Mouse (Mus musculus) lung, embryonic 14.5 days (tissue): ENCODE measurements around the gene Olfr315. TPM values are rescaled to one million over a fixed set of nuclear protein-coding genes. Genes with fewer than 3 reads are reported as not detected.
A peak's percentile ranks its signal among the peaks of the same experiment; 100 is the strongest.
"Not testable (repeated sequence)": the region's sequence is repeated elsewhere in the genome, so short reads cannot be mapped to it uniquely, and the experiment has no call there.

Source experiments
- ATAC-seq: fragments of 200-750 bp; cut with Nextera tagmentation; 2 replicates; pipeline ENCODE4 v1.8.0; 2017; ENCODE audit warnings: mild to moderate bottlenecking, moderate TSS enrichment, moderate library complexity; ENCODE audit not compliant: insufficient read depth
- DNase-seq: peaks from one replicate; pipeline ENCODE4 v3.0.0-alpha.2; 2015
- H3K27ac ChIP-seq: fragments of 300-500 bp; sonication (generic); 2 replicates; pipeline ENCODE4 v1.5.1; 2014; ENCODE audit warnings: low read depth, mild to moderate bottlenecking, moderate library complexity
- H3K27me3 ChIP-seq: fragments of 300-500 bp; sonication (generic); 2 replicates; pipeline ENCODE4 v1.6.1; 2014; ENCODE audit warnings: low read length, control low read depth; ENCODE audit not compliant: insufficient read depth
- H3K36me3 ChIP-seq: fragments of 300-500 bp; sonication (generic); 2 replicates; pipeline ENCODE4 v1.6.1; 2014; ENCODE audit warnings: control low read depth; ENCODE audit not compliant: insufficient read depth
- H3K4me1 ChIP-seq: fragments of 300-500 bp; sonication (generic); 2 replicates; pipeline ENCODE4 v1.6.1; 2014; ENCODE audit warnings: antibody characterized with exemption, control low read depth; ENCODE audit not compliant: insufficient read depth
- H3K4me2 ChIP-seq: fragments of 300-500 bp; sonication (generic); 2 replicates; pipeline ENCODE4 v1.6.1; 2014; ENCODE audit warnings: mild to moderate bottlenecking
- H3K4me3 ChIP-seq: fragments of 300-500 bp; sonication (generic); 2 replicates; pipeline ENCODE4 v1.5.1; 2014; ENCODE audit warnings: low read depth, low read length
- H3K9ac ChIP-seq: fragments of 300-500 bp; sonication (generic); 2 replicates; pipeline ENCODE4 v1.6.1; 2014
- H3K9me3 ChIP-seq: fragments of 300-500 bp; sonication (generic); 2 replicates; pipeline ENCODE4 v1.6.1; 2016; ENCODE audit warnings: low read depth, low read length, control low read depth
- CTCF ChIP-seq: IDR thresholded peaks from 2 replicates; pipeline ENCODE4 v1.5.1; 2016; ENCODE audit warnings: antibody characterized with exemption, low read depth
- WGBS: fragments of 180-500 bp; shearing (Covaris S2); extraction: QIAGEN DNeasy Blood & Tissue Kit; methylation state at CpG from one replicate; pipeline ENCODE4 v1.1.7; 2014; 5-methylcytosine and 5-hydroxymethylcytosine counted together
- polyA plus RNA-seq: library from polyadenylated mRNA; unstranded; fragments of >200 nt; fragmentation: Nextera tagmentation; extraction: Ambion mirVana; gene quantifications from 2 replicates; pipeline ENCODE4 v1.2.1, GENCODE M21; 2014

The Olfr315 gene
- polyA plus RNA-seq: not detected in 2 replicates

DNA sequence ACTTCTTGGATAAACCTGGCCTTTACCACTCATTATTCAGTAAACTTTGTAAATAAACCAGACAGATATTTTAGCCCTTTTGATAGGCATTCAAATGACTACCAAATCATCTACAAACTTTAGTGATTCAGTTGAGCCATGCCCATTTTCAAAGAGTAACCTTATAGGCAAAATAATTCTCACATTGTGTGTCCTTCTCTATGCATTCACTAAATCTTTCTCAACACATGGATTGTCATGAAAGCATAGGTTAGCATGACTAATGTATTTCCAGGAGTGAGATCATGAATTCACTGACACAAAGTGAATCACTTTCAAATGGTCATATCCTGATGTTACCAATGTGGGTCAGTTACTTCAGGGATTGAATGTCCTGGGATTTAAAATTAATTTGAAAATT lies at the start of gene Olfr315:
Gene Olfr315 (plus strand): TSS at position 301 of the 400 bp plus-strand sequence.
- TF ChIP-seq CTCF: no peak
- Histone ChIP-seq H3K4me2 (no peak within 1 kb of the TSS), H3K9me3 (no peaks in the 10 kb centered on the region), H3K27me3 (no peaks in the 10 kb centered on the region), H3K4me1 (no peaks in the 10 kb centered on the region), H3K27ac (no peak within 1 kb of the TSS), H3K36me3 (no peaks in the 10 kb centered on the region), H3K4me3 (no peak within 1 kb of the TSS), H3K9ac (no peak within 1 kb of the TSS)
- ATAC-seq: no peak
- DNase-seq: no peak

DNA sequence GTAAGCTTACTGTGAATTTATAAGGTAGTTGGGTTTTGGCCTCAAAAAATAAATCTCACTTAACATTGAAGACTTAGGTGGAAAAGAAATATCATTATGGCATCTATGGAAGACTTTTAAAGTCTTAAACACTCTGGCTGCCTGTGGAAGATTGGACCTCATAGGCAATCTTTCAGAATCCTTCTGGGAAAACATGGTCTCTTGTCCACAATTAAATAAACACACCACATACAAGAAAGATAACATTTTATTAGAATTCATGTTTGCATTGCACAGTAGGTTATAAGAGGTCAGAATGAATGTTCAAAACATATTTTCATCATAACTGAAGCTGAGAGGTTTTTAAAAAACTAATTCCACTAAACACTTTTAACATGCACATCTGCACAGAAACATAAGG lies 49.1 kb upstream of the Olfr315 start, which contains the start of gene Olfr318:
Gene Olfr318 (minus strand): TSS at position 101 of the 400 bp plus-strand sequence.
- H3K9me3 ChIP-seq: no peaks in the 10 kb centered on the region
- TF ChIP-seq CTCF: no peak
- no peak within 1 kb of the TSS for H3K4me3 ChIP-seq
- H3K4me1 ChIP-seq: no peaks in the 10 kb centered on the region
- ATAC-seq (no peak), DNase-seq (no peak)
- no peak within 1 kb of the TSS for H3K9ac ChIP-seq
- H3K4me2 ChIP-seq: no peak within 1 kb of the TSS
- no peak within 1 kb of the TSS for H3K27ac ChIP-seq
- H3K27me3 ChIP-seq: no peaks in the 10 kb centered on the region
- H3K36me3 ChIP-seq: no peaks in the 10 kb centered on the region

DNA sequence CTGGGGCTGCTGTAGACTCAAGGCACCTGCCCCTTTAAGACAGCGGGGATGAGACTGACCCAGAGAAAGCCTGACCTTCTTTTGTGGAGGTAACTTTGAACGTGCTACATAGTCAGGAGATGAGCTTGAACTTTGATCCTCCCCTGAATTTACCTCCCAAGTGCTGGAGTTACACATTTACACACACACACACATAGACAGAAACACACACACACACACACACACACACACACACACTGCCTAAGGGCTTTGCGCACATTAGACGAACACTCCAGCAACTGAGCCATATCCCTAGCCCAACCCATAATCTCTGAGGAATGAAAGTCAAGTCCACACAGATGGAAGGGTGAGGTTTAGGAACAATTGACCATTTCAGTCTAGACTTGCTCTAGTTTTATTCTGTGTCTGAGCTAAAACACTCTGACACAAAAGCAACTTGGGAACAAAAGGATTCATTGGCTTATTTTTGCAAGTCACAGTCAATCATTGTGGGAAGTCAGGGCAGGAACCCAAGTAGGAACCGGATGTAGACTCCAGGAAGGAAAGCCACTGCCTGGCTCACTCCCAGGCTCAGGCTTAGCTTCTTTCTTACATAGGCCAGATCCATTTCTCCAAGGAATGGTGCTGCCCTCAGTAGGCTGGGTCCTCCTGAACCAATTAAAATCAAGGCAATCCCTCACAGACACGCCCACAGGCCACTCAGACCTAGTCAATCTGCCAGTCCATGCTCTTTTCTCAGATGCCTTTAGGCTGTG lies 44.9 kb upstream of the Olfr315 start:
- H3K4me3 ChIP-seq, H3K27me3 ChIP-seq, H3K4me2 ChIP-seq, H3K9ac ChIP-seq, ATAC-seq, DNase-seq, H3K36me3 ChIP-seq, H3K27ac ChIP-seq, H3K9me3 ChIP-seq, H3K4me1 ChIP-seq: not testable (repeated sequence)
- WGBS: 73% methylated on average over 6 of the region's 6 CpGs

DNA sequence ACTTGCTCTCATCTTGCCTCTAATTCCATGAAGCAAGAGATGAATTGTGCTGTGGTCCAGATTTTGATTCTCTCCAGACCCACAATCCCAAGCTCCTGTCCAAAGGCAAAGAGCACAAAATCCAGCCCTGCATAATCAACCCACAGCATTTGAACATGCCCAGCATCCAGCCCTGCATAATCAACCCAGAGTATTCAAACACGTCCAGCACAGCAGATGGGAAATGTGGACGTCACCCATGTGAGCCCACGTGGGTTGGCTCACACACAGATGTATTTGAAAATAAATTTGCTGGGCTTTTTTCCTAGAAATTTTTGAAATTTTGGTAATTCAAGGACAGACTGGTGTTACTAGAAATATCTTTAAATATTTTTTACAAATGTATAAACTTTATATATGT lies 39.6 kb upstream of the Olfr315 start:
- H3K27me3 ChIP-seq: no peaks in the 10 kb centered on the region
- no peaks in the 10 kb centered on the region for H3K4me1 ChIP-seq
- H3K9ac ChIP-seq: no peak overlapping the region
- ATAC-seq: no peak
- H3K4me3 ChIP-seq: no peak overlapping the region
- DNase-seq: peak; percentile 21
- no peak overlapping the region for H3K27ac ChIP-seq
- WGBS: 49% methylated on average over 3 of the region's 3 CpGs
- TF ChIP-seq CTCF: no peak
- no peak overlapping the region for H3K4me2 ChIP-seq
- no peaks in the 10 kb centered on the region for H3K36me3 ChIP-seq
- no peaks in the 10 kb centered on the region for H3K9me3 ChIP-seq

DNA sequence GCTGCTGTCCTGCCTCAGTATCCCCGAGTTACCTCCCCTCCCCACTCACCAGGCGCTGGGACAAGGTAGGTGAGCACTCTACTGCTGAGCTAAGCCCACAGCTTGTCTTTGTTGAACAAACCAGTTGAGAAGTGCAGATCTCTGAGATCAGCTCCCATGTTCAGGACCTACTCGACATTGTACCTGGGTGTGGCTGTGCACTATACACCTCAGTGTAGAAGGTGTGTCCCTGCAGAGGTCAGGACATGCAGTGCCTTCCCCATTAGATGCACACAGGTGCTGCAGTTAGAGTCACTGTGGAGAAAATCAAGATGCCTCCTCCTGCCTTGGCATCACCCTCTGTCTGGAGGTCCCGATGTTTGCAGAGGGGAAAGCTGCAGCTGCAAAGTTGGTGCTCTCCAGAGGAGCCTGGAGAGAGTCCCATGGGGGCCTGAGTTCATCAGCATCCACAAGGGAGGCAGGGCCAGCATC lies 34.2 kb upstream of the Olfr315 start, which contains the start of gene Olfr317:
Gene Olfr317 (minus strand): TSS at position 421 of the 471 bp plus-strand sequence.
- Histone ChIP-seq H3K36me3 (no peaks in the 10 kb centered on the region), H3K27ac (no peak within 1 kb of the TSS), H3K4me3 (no peak within 1 kb of the TSS), H3K4me2 (no peak within 1 kb of the TSS), H3K9me3 (no peaks in the 10 kb centered on the region), H3K9ac (no peak within 1 kb of the TSS), H3K4me1 (no peaks in the 10 kb centered on the region), H3K27me3 (no peaks in the 10 kb centered on the region)
- TF ChIP-seq CTCF: no peak
- WGBS: 59% methylated on average over 4 of the region's 4 CpGs
- DNase-seq (no peak), ATAC-seq (no peak)

DNA sequence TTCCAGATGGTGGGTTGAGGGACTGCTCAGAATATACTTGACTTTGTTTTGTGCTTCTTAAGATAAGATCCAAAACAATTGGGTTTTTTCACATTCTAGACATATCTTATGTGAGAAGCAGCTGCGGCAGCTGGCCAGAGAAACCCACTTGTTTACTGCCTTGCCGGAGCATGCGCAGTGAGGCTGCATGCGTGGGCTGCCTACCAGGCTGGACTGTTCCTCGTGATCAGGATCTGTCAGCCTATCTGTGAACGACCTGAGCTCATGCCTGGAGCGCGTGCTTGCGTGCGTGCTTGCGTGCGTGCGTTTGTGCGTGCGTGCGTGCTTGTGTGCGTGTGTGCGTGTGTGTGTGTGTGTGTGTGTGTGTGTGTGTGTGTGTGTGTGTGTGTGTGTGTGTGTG lies 21.9 kb upstream of the Olfr315 start:
- not testable (repeated sequence) for H3K36me3 ChIP-seq, H3K4me3 ChIP-seq, H3K9ac ChIP-seq, H3K4me2 ChIP-seq, ATAC-seq, H3K27ac ChIP-seq, H3K27me3 ChIP-seq, DNase-seq, H3K4me1 ChIP-seq, H3K9me3 ChIP-seq
- WGBS: 85% methylated on average over 18 of the region's 18 CpGs

DNA sequence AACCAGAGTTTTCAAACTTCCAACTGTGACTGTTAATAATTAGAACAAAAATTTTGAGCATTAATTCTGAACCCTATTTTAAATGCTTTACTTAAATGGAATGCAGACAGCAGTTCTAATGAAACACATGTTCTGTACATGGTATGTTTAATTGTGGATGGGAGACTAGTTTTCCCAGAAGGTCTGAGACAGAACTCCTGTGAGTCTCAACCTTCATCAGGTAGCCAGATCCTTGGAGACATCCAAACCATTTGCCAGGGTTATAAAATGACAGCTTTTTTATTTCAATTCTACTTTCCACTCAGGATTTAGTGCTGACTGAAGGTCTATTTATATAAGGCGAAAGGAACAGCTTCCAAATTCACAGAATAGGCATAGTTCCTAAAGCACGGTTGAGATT lies 20.6 kb upstream of the Olfr315 start, which contains the start of gene Olfr316:
Gene Olfr316 (plus strand): TSS at position 301 of the 400 bp plus-strand sequence.
- TF ChIP-seq CTCF: no peak
- Histone ChIP-seq H3K4me1 (no peaks in the 10 kb centered on the region), H3K9me3 (no peaks in the 10 kb centered on the region), H3K4me2 (no peak within 1 kb of the TSS), H3K9ac (no peak within 1 kb of the TSS), H3K27me3 (no peaks in the 10 kb centered on the region), H3K27ac (no peak within 1 kb of the TSS), H3K4me3 (no peak within 1 kb of the TSS), H3K36me3 (no peaks in the 10 kb centered on the region)
- ATAC-seq (no peak), DNase-seq (no peak)
- WGBS: 74% methylated on average over 2 of the region's 2 CpGs
